In genomic region chr5:53594274-53594673, GRCm38 (mm10) we compare ENCODE assay signal across 8 mouse cellular contexts.
A peak's percentile ranks its signal among the peaks of the same experiment; 100 is the strongest.
DNase-seq lines count a peak whose midpoint lies in the region; ATAC-seq and TF ChIP-seq lines count a peak whose summit lies in the region.

No protein-coding gene starts in this region.

- H3K27ac ChIP-seq in layer of hippocampus, adult 2 months = no peak overlapping the region
- H3K27ac ChIP-seq in MEL (ENCODE audit: control insufficient read depth, low read depth, low read length) = no peak overlapping the region
- H3K27ac ChIP-seq in heart, embryonic 14.5 days (replicated peaks in 1 of 2; ENCODE audit: control insufficient read depth in 1 of 2, insufficient read depth in 1 of 2, low read depth in 2 of 2, low read length in 2 of 2) = no peak overlapping the region

- H3K4me1 ChIP-seq in MEL (ENCODE audit: control insufficient read depth in 1 of 2, insufficient read depth in 2 of 2, low read length in 2 of 2) = peaks cover 8 to 11% of the 10 kb centered on the region in 2 experiments; a peak in 3 of 4 replicates
- peaks cover 5 to 16% of the 10 kb centered on the region in 2 experiments for H3K4me1 ChIP-seq in heart, embryonic 14.5 days (ENCODE audit: control insufficient read depth in 2 of 2, insufficient read depth in 2 of 2, low read length in 2 of 2)

- peaks cover 58% of the 10 kb centered on the region for H3K79me2 ChIP-seq in MEL (ENCODE audit: control insufficient read depth, insufficient read depth, low read length, poor library complexity)

- TF ChIP-seq EP300 in MEL (IDR thresholded peaks at IDR 0.05; ENCODE audit: low read depth in 1 of 2, low read length in 2 of 2) = 0 out of 4 replicates have a peak, but pooled peaks of 1 of the 2 experiments have one; percentile 38

- no peaks in the 10 kb centered on the region for H3K27me3 ChIP-seq in MEL (ENCODE audit: control insufficient read depth in 1 of 2, insufficient read depth in 2 of 2, low read length in 2 of 2)
- H3K27me3 ChIP-seq in heart, embryonic 14.5 days (ENCODE audit: control insufficient read depth, insufficient read depth, low read length) = no peaks in the 10 kb centered on the region

- H3K4me2 ChIP-seq in heart, embryonic 14.5 days (ENCODE audit: low read length) = 0 out of 2 replicates have a peak overlapping the region, but pooled peaks have one; percentile 2

- 31% methylated on average over 4 of the region's 4 CpGs for WGBS in heart, embryonic 14.5 days

- peak; percentile 38 to 68 for DNase-seq in layer of hippocampus, adult 2 months (ENCODE audit: low spot score in 2 of 2)
- DNase-seq in layer of hippocampus, adult 9-11 months = no peak
- DNase-seq in MEL (ENCODE audit: low read depth, low spot score) = peak; percentile 65
- peak; percentile 60 to 73 for DNase-seq in cerebellum, postnatal 10 days
- DNase-seq in left cerebral cortex, postnatal 4 days = peak; percentile 12
- peak; percentile 87 for DNase-seq in naive thymus-derived CD4-positive, alpha-beta T cell, adult 2 months (ENCODE audit: low read depth)
- no peak for DNase-seq in spleen, adult 12 weeks (ENCODE audit: low spot score)

- peaks cover 0 to 29% of the 10 kb centered on the region in 2 experiments; a peak in 2 of 4 replicates for H3K36me3 ChIP-seq in MEL (ENCODE audit: control insufficient read depth in 1 of 2, insufficient read depth in 2 of 2, low read length in 2 of 2)
- no peaks in the 10 kb centered on the region for H3K36me3 ChIP-seq in heart, embryonic 14.5 days (ENCODE audit: control insufficient read depth, insufficient read depth, low read length)

- H3K9me3 ChIP-seq in MEL (replicated peaks; ENCODE audit: insufficient read depth, low read length) = no peaks in the 10 kb centered on the region
- H3K9me3 ChIP-seq in heart, embryonic 14.5 days (ENCODE audit: control insufficient read depth, low read length) = no peaks in the 10 kb centered on the region

- intact Hi-C loops in left cerebral cortex, postnatal 4 days (cut with DNase I) = loop anchor here (2.0 kb wide), 1 partner anchor 239 kb away; no protein-coding TSS in a partner anchor

- H3K9ac ChIP-seq in MEL (ENCODE audit: control insufficient read depth, low read depth, low read length, poor library complexity, severe bottlenecking) = peak overlapping the region; percentile 25; the same call in 1 of the 2 replicates
- H3K9ac ChIP-seq in heart, embryonic 14.5 days (ENCODE audit: low read length) = no peak overlapping the region

- no peak for TF ChIP-seq POLR2A in MEL (IDR thresholded peaks at IDR 0.05; ENCODE audit: control insufficient read depth in 1 of 2, insufficient read depth in 1 of 2, low read depth in 1 of 2, low read length in 2 of 2, poor library complexity in 1 of 2)

- peak; percentile 36 for TF ChIP-seq RAD21 in MEL (IDR thresholded peaks at IDR 0.05; ENCODE audit: low read depth, low read length)

- ATAC-seq in heart, embryonic 14.5 days (ENCODE audit: insufficient number of reproducible peaks, insufficient read depth, low FRiP score, low read depth) = no peak

- H3K4me3 ChIP-seq in layer of hippocampus, adult 2 months = no peak overlapping the region
- H3K4me3 ChIP-seq in MEL (ENCODE audit: control insufficient read depth in 1 of 2, insufficient read depth in 1 of 2, low read depth in 2 of 2, low read length in 2 of 2) = peak overlapping the region in 1 of 2 experiments; percentile 18; a peak in 1 of 4 replicates
- no peak overlapping the region for H3K4me3 ChIP-seq in heart, embryonic 14.5 days (ENCODE audit: control insufficient read depth in 1 of 2, insufficient read depth in 1 of 2, low read depth in 1 of 2, low read length in 2 of 2)

- peak; percentile 95 for TF ChIP-seq CTCF in layer of hippocampus, adult 2 months (conservative IDR thresholded peaks at IDR 0.05)
- peak; percentile 30 to 64 (median 57) for TF ChIP-seq CTCF in MEL (IDR thresholded peaks at IDR 0.05 in 2 of 3, conservative IDR thresholded peaks at IDR 0.05 in 1 of 3; ENCODE audit: control insufficient read depth in 1 of 3, insufficient read depth in 1 of 3, low read depth in 2 of 3, low read length in 3 of 3, poor library complexity in 1 of 3, severe bottlenecking in 1 of 3)

TF ChIP-seq in MEL, 35 proteins besides CTCF, POLR2A, EP300 and RAD21:
- TF ChIP-seq POLR2AphosphoS5 (IDR thresholded peaks at IDR 0.05; ENCODE audit: borderline replicate concordance, low read depth, low read length) (no peak), NRF1 (IDR thresholded peaks at IDR 0.05; ENCODE audit: insufficient read depth, low read depth, low read length, poor library complexity, severe bottlenecking) (no peak), MYC (IDR thresholded peaks at IDR 0.05; ENCODE audit: low read depth, low read length) (no peak), BHLHE40 (IDR thresholded peaks at IDR 0.05; ENCODE audit: borderline replicate concordance, low read depth, low read length) (no peak), ETS1 (IDR thresholded peaks at IDR 0.05; ENCODE audit: low read depth, low read length) (no peak), ZNF384 (IDR thresholded peaks at IDR 0.05; ENCODE audit: low read depth, low read length) (no peak), ZC3H11A (IDR thresholded peaks at IDR 0.05; ENCODE audit: low read depth, low read length) (no peak; the same call in 1 of the 2 replicates), SMC3 (IDR thresholded peaks at IDR 0.05; ENCODE audit: low read depth, low read length) (peak; percentile 35), MAZ (IDR thresholded peaks at IDR 0.05; ENCODE audit: low read depth, low read length) (no peak), CHD1 (IDR thresholded peaks at IDR 0.05; ENCODE audit: low read depth, low read length) (no peak), SIN3A (IDR thresholded peaks at IDR 0.05; ENCODE audit: low read length) (peak; percentile 54; the same call in 1 of the 2 replicates), TAL1 (IDR thresholded peaks at IDR 0.05; ENCODE audit: low read length) (no peak), NELFE (IDR thresholded peaks at IDR 0.05; ENCODE audit: low read depth, low read length) (no peak), UBTF (IDR thresholded peaks at IDR 0.05; ENCODE audit: borderline replicate concordance, insufficient read depth, low read depth, low read length) (no peak), MEF2A (IDR thresholded peaks at IDR 0.05; ENCODE audit: extremely low read depth, insufficient replicate concordance, low read depth, low read length, poor library complexity, severe bottlenecking) (no peak), E2F4 (IDR thresholded peaks at IDR 0.05; ENCODE audit: borderline replicate concordance, low read depth, low read length) (no peak)
TF ChIP-seq in MEL: peak in this region for 2.

Comparison
In these comparisons a context has a peak if more than half of its experiments do, and no peak if none do; other contexts are left out.
1. DNase-seq: peak in layer of hippocampus, adult 2 months (2 of 2), MEL (single experiment), cerebellum, postnatal 10 days (2 of 2), left cerebral cortex, postnatal 4 days (single experiment) and naive thymus-derived CD4-positive, alpha-beta T cell, adult 2 months (single experiment); none in layer of hippocampus, adult 9-11 months (single experiment) and spleen, adult 12 weeks (single experiment).